Mouse (Mus musculus) thymus, postnatal 0 days (tissue): ENCODE data around the gene Flnb. TPM values are rescaled to one million over a fixed set of nuclear protein-coding genes. Genes with fewer than 3 reads are reported as not detected.

ENCODE experiments used
- DNase-seq: peaks from one replicate; pipeline ENCODE4 v3.0.0-alpha.2; 2015; ENCODE audit warnings: low spot score
- polyA plus RNA-seq: library from polyadenylated mRNA; unstranded; fragments of >200 nt; fragmentation: Nextera tagmentation; extraction: Ambion mirVana; gene quantifications from 2 replicates; pipeline ENCODE4 v1.2.1, GENCODE M21; 2015

Flnb gene
- polyA plus RNA-seq, 1 experiment from 2014 or later = 8.2 TPM

GRCm38 (mm10) chr14:7826151-7826937, 8.6 kb downstream of the Flnb start:
- DNase-seq = no peak

DNA sequence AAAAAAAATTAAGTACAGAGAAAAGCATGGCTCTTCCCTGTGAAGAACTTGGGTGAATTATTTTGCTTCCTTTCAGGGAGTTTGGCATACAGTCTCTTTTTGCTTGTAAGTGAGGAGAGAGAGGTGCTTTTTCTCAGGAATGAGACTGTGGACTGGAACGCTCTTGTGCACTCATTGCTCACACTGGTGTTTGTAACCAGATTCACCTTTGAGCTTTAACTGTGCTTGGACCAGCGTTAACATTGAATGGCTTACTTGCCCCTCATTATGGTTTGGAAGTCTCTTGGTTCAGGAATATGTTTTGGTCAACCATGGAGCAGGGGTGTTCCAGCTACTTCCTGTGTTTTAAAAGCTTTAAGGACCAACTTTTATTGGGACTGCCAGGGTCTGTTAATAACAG, 11.4 kb downstream of the Flnb start:
- DNase-seq = no peak

DNA sequence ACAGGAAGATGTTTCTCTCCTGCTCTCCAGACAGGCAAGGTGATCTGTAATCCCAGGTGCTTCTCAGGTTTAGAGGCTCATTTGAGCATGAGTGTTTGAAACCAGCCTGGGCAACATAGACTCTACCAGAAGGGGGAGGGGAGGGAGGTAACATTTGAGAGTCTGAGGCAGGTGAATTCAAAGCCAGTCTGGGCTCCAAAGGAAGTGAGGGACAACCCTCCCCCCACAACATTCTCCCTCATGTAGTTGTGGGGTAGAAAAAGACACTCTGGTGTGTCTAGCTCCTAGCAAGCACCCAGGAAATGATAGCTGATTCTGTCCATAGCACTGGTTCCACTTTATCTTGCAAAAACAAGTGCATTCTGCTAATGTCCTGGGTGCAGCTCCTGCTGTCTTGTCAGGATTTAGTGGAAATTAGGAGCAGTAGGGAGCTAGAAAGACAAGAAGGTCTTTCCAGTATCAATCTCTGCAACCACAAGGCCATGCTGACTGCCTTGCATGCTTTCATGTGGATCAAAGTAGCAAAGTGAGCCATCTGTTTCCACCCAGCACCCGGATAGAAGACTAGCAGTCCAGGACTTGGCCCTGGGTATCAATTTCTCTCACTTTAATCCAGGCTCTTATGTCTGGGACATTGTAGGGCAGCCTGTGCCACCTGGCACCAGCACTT, 14.1 kb downstream of the Flnb start:
- DNase-seq = peak; percentile 29

GRCm38 (mm10) chr14:7832440-7832783, 14.7 kb downstream of the Flnb start:
- DNase-seq = no peak

GRCm38 (mm10) chr14:7833458-7833857, 15.7 kb downstream of the Flnb start:
- no peak for DNase-seq

- no peak for DNase-seq
These were observed 20.9 kb downstream of the Flnb start for GRCm38 (mm10) chr14:7838564-7839089.

DNA sequence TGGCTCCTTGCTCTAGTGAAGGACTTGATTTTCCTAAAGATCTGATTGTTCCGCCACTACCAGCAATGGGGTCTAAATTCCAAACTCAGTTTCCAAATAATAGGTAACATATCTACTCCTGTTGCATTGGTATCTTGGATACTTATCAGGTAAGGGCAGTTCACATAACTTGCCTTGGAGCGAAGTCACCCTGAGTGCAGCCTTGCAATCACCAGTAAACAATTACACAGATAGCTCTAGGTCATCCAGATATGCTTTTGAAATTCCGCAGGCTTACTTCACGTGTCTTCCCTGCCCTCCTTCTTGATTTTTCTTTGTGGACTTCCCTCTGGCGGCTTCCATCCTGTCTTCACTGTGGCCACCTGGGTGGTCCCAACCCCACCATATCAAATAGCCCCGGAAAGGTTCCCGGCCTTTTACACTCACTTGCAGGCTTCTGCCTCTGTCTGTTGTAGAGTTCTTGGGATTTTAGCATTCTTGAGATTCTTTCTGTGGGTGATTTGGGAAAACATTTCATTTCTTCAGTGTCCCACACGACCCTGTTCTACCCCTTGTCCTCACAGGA, 22.3 kb downstream of the Flnb start:
- DNase-seq = no peak

DNA sequence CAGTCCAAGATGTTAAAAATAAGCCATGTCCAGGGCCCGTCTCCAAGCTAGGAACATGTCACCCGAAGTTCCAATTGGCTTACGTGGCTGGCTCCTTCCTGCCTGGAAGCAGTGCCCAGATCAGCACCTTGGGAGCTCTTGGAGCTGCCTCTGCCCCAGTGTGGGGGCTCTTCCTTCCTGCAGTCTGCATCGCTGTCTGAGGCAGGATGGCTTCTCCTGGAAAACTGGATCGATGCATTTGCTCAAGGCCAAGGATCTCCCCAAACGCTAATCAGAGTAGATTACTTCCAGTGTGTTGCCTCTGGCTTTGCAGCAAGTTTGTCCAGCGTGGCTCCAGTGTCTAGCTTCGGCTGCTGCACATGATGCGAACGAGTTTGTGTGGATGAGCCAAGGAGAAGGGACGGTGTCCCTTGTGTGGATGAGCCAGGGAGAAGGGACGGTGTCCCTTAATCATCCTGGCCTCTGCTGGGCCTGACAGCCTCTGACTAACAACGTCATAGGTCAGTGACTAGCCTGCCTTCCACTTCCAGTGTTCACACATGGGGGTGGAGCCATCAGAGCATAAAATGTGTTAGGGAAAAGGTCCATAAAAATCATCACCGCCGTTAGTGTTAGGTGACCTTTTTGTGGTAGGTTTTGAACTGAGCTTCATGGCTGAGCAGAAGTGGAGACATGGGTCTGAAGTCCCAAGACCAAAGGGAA, 25.0 kb downstream of the Flnb start:
- DNase-seq = no peak

DNA sequence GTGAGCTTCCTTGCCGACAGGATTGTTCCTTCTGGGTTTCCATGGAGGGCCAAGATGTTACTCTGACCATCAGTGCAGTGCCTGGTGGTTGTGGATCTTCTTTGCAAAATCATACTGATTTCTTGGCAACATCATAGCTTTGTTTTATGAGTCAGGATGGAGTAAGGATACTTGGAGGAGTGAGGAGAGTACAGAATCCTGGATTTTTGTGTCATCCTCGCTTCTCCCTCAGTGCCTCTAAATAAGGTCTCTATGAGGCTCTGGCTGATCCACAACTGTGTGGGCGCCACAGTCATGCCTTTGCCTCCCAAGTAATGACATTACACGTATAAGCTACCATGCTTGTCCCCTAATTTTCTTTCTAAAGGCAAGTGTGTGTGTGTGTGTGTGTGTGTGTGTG, 28.9 kb downstream of the Flnb start:
- DNase-seq = no peak

- no peak for DNase-seq
These were observed 30.0 kb downstream of the Flnb start for GRCm38 (mm10) chr14:7847746-7848232.

- DNase-seq = no peak
These were observed 33.2 kb downstream of the Flnb start for GRCm38 (mm10) chr14:7850913-7851312.

GRCm38 (mm10) chr14:7851543-7852065, 33.8 kb downstream of the Flnb start:
- DNase-seq = no peak

- DNase-seq = no peak
These were observed 35.9 kb downstream of the Flnb start for GRCm38 (mm10) chr14:7853691-7854090.

GRCm38 (mm10) chr14:7854366-7854765, 36.6 kb downstream of the Flnb start:
- no peak for DNase-seq

GRCm38 (mm10) chr14:7855101-7855500, 37.3 kb downstream of the Flnb start:
- DNase-seq = no peak

DNA sequence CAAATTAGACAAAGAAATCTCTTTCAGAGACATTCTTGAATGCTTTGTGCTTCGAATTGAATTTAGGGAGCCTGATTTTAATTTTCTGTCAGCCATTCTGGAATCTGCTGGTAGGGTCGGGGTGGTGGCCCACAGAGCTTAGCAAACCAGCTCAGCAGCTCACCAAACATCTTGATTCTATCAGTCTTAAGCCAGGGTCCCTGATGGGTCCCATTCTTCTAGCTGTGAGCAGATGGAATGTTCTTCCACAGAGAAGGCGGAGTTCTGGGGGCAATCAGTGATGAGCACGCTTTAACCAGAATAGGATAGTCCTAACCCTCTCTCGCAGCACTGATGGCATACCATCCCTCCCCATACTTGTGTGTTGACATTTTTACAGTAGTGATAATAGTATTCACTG, 37.7 kb downstream of the Flnb start:
- DNase-seq = no peak

DNA sequence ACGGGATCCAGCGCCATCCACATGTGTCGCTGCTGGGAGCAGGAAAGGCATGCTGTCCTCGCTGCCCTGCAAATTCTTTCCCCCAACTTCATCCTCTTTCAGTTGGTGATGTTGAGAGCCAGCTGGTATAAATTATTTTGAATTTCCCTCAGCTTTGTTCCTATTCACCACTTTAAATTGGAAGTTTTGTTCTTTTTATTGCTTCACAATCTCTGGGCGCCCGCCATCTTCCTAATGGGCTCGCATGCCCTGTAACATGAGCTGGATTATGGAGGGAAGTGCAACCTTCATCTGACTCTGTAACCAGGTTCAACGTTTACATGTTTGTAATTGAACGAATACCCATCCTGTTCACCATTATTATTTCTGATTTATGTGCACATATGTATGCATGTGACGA, 38.6 kb downstream of the Flnb start:
- DNase-seq = no peak

DNA sequence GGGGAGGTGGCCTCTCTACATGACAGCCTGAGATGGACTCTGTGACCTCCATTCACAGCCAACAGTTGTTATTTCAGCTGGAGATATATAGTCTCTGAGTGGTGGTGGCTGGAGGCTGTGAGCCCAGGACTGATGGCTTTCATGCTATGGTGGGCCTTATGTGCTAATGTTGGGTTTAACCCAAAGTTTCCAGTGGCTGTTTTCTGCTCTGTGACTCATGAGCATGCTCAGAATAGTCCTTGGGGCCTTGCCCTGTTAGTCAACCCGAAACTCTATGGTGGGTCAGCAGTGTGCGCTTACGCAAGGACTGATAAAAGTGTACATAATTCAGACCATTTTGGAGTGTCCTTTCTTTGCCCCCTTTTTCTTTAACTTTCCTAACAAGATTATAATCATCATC, 40.1 kb downstream of the Flnb start:
- DNase-seq = no peak

GRCm38 (mm10) chr14:7858430-7858829, 40.7 kb downstream of the Flnb start:
- no peak for DNase-seq

- DNase-seq = no peak
These were observed 42.9 kb downstream of the Flnb start for GRCm38 (mm10) chr14:7860525-7861154.

DNA sequence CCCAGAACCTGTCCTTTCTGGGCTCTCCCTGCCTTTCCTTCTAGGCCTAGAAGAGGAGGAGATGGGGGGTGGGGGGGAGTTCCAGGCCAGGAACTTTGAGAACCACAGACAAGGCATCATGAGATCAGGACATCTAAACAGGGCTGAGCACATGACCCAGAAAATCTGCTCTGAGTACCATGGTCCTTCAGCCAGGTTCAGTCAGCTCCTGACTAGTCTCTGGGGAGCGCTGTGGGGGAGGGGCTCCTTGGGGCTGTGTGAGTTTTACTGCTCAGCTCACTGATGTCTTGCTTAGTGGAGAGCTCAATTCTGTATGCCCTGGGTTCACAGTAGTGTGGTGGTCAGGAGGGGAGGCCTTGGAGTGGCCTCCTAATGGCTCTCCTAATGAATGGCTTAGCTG, 43.5 kb downstream of the Flnb start:
- no peak for DNase-seq
